Mouse (Mus musculus) lung, postnatal 0 days (tissue): ENCODE measurements around the gene Pi4k2b.

Source experiments
- CTCF ChIP-seq: IDR thresholded peaks from 2 replicates; pipeline ENCODE4 v1.5.1; 2016; ENCODE audit warnings: antibody characterized with exemption, mild to moderate bottlenecking
- EP300 ChIP-seq: IDR thresholded peaks from 2 replicates; pipeline ENCODE4 v1.6.1; 2016; ENCODE audit warnings: antibody characterized with exemption, mild to moderate bottlenecking, control low read depth

DNA sequence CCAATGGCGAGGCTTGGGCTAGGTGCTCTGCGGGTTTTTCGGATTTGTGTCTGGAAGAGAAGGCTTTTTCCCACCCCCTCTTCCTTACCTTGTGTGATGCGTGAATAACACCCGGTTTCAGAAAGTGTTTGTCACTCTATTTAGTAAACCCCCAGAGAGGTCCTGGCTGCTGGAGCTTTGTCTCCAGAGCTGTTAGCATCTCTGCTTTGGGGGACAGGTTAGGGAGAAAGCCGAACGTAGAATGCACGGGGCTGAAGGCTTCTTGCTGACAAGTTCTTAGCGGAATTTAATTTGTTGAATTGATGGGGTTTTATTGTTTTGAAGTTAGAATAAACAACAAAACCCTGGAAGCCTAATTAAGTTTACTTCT lies 41.9 kb downstream of the Pi4k2b start:
- TF ChIP-seq CTCF (no peak), EP300 (no peak)
